ENCODE assay signal across 8 mouse cellular contexts in the genomic region with DNA sequence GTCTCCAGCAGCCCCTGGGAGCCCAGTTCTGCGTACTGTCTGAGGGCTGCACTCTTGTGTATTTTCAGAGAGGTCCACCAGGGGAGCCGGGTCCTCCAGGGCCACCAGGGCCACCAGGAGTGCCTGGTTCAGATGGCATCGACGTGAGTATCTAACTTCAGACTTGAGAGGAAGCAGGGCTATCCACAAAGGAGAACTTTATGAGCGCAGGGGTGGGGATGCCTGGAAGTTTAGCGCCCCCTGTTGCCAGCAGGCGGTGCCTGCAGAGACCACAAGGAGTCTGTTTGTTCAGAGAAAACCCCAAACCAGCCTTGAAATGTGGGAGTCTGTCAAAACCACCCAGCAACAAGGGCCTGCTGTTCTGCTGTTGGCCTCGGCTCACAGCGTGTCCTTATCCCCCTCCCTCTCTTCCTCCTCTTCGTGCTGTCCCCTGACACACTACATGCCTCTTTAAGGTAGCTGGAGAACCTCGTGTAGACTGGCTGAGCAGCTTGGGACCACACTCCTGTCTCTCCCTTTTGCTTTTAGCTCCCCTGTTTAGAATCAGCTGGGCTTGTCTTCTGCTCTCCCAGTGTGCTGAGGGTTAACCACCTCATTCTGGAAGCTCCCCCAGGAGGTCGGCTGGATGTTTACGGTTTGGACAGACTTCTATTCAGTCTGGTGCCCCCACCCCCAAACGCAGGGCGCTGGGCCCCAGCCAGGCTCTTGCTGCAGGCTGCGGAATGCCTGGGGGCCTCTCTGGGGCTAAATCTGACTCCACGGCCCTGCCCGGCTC. TPM values are rescaled to one million over a fixed set of nuclear protein-coding genes. Genes with fewer than 3 reads are reported as not detected.
DNase-seq lines count a peak whose midpoint lies in the region; ATAC-seq lines count a peak whose summit lies in the region.

No protein-coding gene starts in this region.

- H3K27ac ChIP-seq in intestine, embryonic 16.5 days (ENCODE audit: low read length): peak overlapping the region; percentile 88
- H3K27ac ChIP-seq in limb, embryonic 12.5 days: peak overlapping the region; percentile 95
- H3K27ac ChIP-seq in midbrain, embryonic 14.5 days (replicated peaks; ENCODE audit: low read depth, low read length): peak overlapping the region; percentile 64

- DNase-seq in urinary bladder, postnatal 25 days (ENCODE audit: low spot score): peak; percentile 36
- no peak for DNase-seq in urinary bladder, adult 18-20 months (ENCODE audit: low spot score in 2 of 2)
- DNase-seq in embryo, embryonic 10 days (ENCODE audit: low spot score): peak; percentile 75
- DNase-seq in heart, adult 11 months: peak; percentile 94
- peak; percentile 82 for DNase-seq in midbrain, embryonic 14.5 days
- DNase-seq in spleen, adult 18-20 months: peak; percentile 42 to 63

- 10% methylated on average over 18 of the region's 18 CpGs for WGBS in intestine, embryonic 16.5 days
- 6% methylated on average over 18 of the region's 18 CpGs for WGBS in limb, embryonic 12.5 days
- WGBS in midbrain, embryonic 14.5 days: 6% methylated on average over 18 of the region's 18 CpGs

- H3K36me3 ChIP-seq in intestine, embryonic 16.5 days (ENCODE audit: control insufficient read depth, insufficient read depth, low read length): no peaks in the 10 kb centered on the region
- H3K36me3 ChIP-seq in limb, embryonic 12.5 days: peaks cover 34% of the 10 kb centered on the region
- H3K36me3 ChIP-seq in midbrain, embryonic 14.5 days (ENCODE audit: control insufficient read depth, insufficient read depth, low read length): no peaks in the 10 kb centered on the region

- H3K4me3 ChIP-seq in intestine, embryonic 16.5 days (ENCODE audit: low read length): peak overlapping the region; percentile 2; the same call in 1 of the 2 replicates
- H3K4me3 ChIP-seq in limb, embryonic 12.5 days (replicated peaks): peak overlapping the region; percentile 57
- H3K4me3 ChIP-seq in midbrain, embryonic 14.5 days (replicated peaks; ENCODE audit: low read depth, low read length): no peak overlapping the region

- peak overlapping the region; percentile 33 for H3K4me2 ChIP-seq in intestine, embryonic 16.5 days (ENCODE audit: low read depth, low read length)
- H3K4me2 ChIP-seq in limb, embryonic 12.5 days: peak overlapping the region; percentile 76
- H3K4me2 ChIP-seq in midbrain, embryonic 14.5 days (ENCODE audit: low read length): peak overlapping the region; percentile 30; the same call in 1 of the 2 replicates

- peak overlapping the region; percentile 51; the same call in 1 of the 2 replicates for H3K9ac ChIP-seq in intestine, embryonic 16.5 days (ENCODE audit: low read depth, low read length)
- H3K9ac ChIP-seq in limb, embryonic 12.5 days (replicated peaks): peak overlapping the region; percentile 35; the same call in 1 of the 2 replicates
- H3K9ac ChIP-seq in midbrain, embryonic 14.5 days (replicated peaks; ENCODE audit: low read length): no peak overlapping the region; the same call in 1 of the 2 replicates

- H3K9me3 ChIP-seq in intestine, embryonic 16.5 days (ENCODE audit: control insufficient read depth, low read length): no peaks in the 10 kb centered on the region
- no peaks in the 10 kb centered on the region for H3K9me3 ChIP-seq in limb, embryonic 12.5 days
- H3K9me3 ChIP-seq in midbrain, embryonic 14.5 days (ENCODE audit: control insufficient read depth, low read length): no peaks in the 10 kb centered on the region

- peaks cover 8% of the 10 kb centered on the region; the same call in 1 of the 2 replicates for H3K27me3 ChIP-seq in intestine, embryonic 16.5 days (replicated peaks; ENCODE audit: control insufficient read depth, insufficient read depth, low read length)
- H3K27me3 ChIP-seq in limb, embryonic 12.5 days: peaks cover 33% of the 10 kb centered on the region
- peaks cover 9% of the 10 kb centered on the region; the same call in 1 of the 2 replicates for H3K27me3 ChIP-seq in midbrain, embryonic 14.5 days (ENCODE audit: control insufficient read depth, insufficient read depth, low read length)

- peaks cover 20% of the 10 kb centered on the region for H3K4me1 ChIP-seq in intestine, embryonic 16.5 days (ENCODE audit: control insufficient read depth, insufficient read depth, low read length)
- peaks cover 28% of the 10 kb centered on the region for H3K4me1 ChIP-seq in limb, embryonic 12.5 days (replicated peaks)
- peaks cover 12% of the 10 kb centered on the region; the same call in 1 of the 2 replicates for H3K4me1 ChIP-seq in midbrain, embryonic 14.5 days (ENCODE audit: control insufficient read depth, insufficient read depth, low read length)

- peak; percentile 75 for ATAC-seq in intestine, embryonic 16.5 days
- ATAC-seq in limb, embryonic 12.5 days (ENCODE audit: insufficient number of reproducible peaks, insufficient read depth, low FRiP score, low TSS enrichment, low read depth): peak; percentile 67
- peak; percentile 53 for ATAC-seq in midbrain, embryonic 14.5 days (ENCODE audit: low FRiP score, low TSS enrichment)

RNA-seq across cellular contexts. Expression of a gene that starts 1.9 kb away (rescaled TPM):
- 4.5 and 4.7 TPM in 2 replicates for polyA plus RNA-seq in intestine, embryonic 16.5 days (2015; fragmentation: Nextera tagmentation; extraction: Ambion mirVana)
- 78.8 and 84.2 TPM in 2 replicates for polyA plus RNA-seq in limb, embryonic 12.5 days (2016; fragmentation: Nextera tagmentation; extraction: Ambion mirVana)
- polyA plus RNA-seq in midbrain, embryonic 14.5 days (2014; fragmentation: Nextera tagmentation; extraction: Ambion mirVana): 8.3 and 10.9 TPM in 2 replicates

RNA-seq across cellular contexts. Expression of a gene that starts 24.0 kb away (rescaled TPM):
- 12.2 and 14.2 TPM in 2 replicates for polyA plus RNA-seq in intestine, embryonic 16.5 days (2015; fragmentation: Nextera tagmentation; extraction: Ambion mirVana)
- polyA plus RNA-seq in limb, embryonic 12.5 days (2016; fragmentation: Nextera tagmentation; extraction: Ambion mirVana): 16.9 and 20.3 TPM in 2 replicates
- 47.5 and 52.0 TPM in 2 replicates for polyA plus RNA-seq in midbrain, embryonic 14.5 days (2014; fragmentation: Nextera tagmentation; extraction: Ambion mirVana)

RNA-seq across cellular contexts. Expression of a gene that starts 57.0 kb away (rescaled TPM):
- 34.0 and 34.6 TPM in 2 replicates for polyA plus RNA-seq in intestine, embryonic 16.5 days (2015; fragmentation: Nextera tagmentation; extraction: Ambion mirVana)
- 24.2 and 24.5 TPM in 2 replicates for polyA plus RNA-seq in limb, embryonic 12.5 days (2016; fragmentation: Nextera tagmentation; extraction: Ambion mirVana)
- 17.0 and 21.7 TPM in 2 replicates for polyA plus RNA-seq in midbrain, embryonic 14.5 days (2014; fragmentation: Nextera tagmentation; extraction: Ambion mirVana)

Comparison
In these comparisons a context has a peak if more than half of its experiments do, and no peak if none do; other contexts are left out.
1. DNase-seq: peak in urinary bladder, postnatal 25 days (single experiment), embryo, embryonic 10 days (single experiment), heart, adult 11 months (single experiment), midbrain, embryonic 14.5 days (single experiment) and spleen, adult 18-20 months (2 of 2); none in urinary bladder, adult 18-20 months (0 of 2).
2. Peak in every context shown above with its lines, with median percentiles within 50 percentile points of each other: ATAC-seq, H3K27ac ChIP-seq and H3K4me2 ChIP-seq.